Mouse (Mus musculus): ENCODE results near the gene Kif2c.
"Not testable (repeated sequence)": the region's sequence is repeated elsewhere in the genome, so short reads cannot be mapped to it uniquely, and the experiment has no call there.

The Kif2c gene

GRCm38 (mm10) chr4:117190660-117191059 is 8.2 kb upstream of the Kif2c start:
- in situ Hi-C loops (cut with MboI; ENCODE audit: low pct_unique_long_range_greater_than_20kb in 1 of 2, low sequenced_read_pairs in 2 of 2, unreplicated experiment in 1 of 2): no loop called here

- in situ Hi-C loops (cut with MboI; ENCODE audit: low pct_unique_long_range_greater_than_20kb in 1 of 2, low sequenced_read_pairs in 2 of 2, unreplicated experiment in 1 of 2): no loop called here
Measured at GRCm38 (mm10) chr4:117189856-117190543, 7.6 kb upstream of the Kif2c start.

- in situ Hi-C loops (cut with MboI; ENCODE audit: low pct_unique_long_range_greater_than_20kb in 1 of 2, low sequenced_read_pairs in 2 of 2, unreplicated experiment in 1 of 2): no loop called here
Measured at GRCm38 (mm10) chr4:117189382-117189855, 7.0 kb upstream of the Kif2c start.

GRCm38 (mm10) chr4:117188969-117189368 is 6.5 kb upstream of the Kif2c start:
- in situ Hi-C loops (cut with MboI; ENCODE audit: low pct_unique_long_range_greater_than_20kb in 1 of 2, low sequenced_read_pairs in 2 of 2, unreplicated experiment in 1 of 2): no loop called here

- in situ Hi-C loops (cut with MboI; ENCODE audit: low pct_unique_long_range_greater_than_20kb in 1 of 2, low sequenced_read_pairs in 2 of 2, unreplicated experiment in 1 of 2): not testable (repeated sequence)
Measured at GRCm38 (mm10) chr4:117182759-117183096, 289 bp upstream of the Kif2c start.

GRCm38 (mm10) chr4:117169936-117170335 is 12.5 kb downstream of the Kif2c start:
- in situ Hi-C loops (cut with MboI; ENCODE audit: low pct_unique_long_range_greater_than_20kb in 1 of 2, low sequenced_read_pairs in 2 of 2, unreplicated experiment in 1 of 2): no loop called here

GRCm38 (mm10) chr4:117161183-117161582 is 21.3 kb downstream of the Kif2c start:
- in situ Hi-C loops (cut with MboI; ENCODE audit: low pct_unique_long_range_greater_than_20kb in 1 of 2, low sequenced_read_pairs in 2 of 2, unreplicated experiment in 1 of 2): no loop called here

GRCm38 (mm10) chr4:117159666-117160065 is 22.8 kb downstream of the Kif2c start:
- in situ Hi-C loops (cut with MboI; ENCODE audit: low pct_unique_long_range_greater_than_20kb in 1 of 2, low sequenced_read_pairs in 2 of 2, unreplicated experiment in 1 of 2): no loop called here

GRCm38 (mm10) chr4:117156372-117156771 is 26.1 kb downstream of the Kif2c start:
- in situ Hi-C loops (cut with MboI; ENCODE audit: low pct_unique_long_range_greater_than_20kb in 1 of 2, low sequenced_read_pairs in 2 of 2, unreplicated experiment in 1 of 2): no loop called here

- in situ Hi-C loops (cut with MboI; ENCODE audit: low pct_unique_long_range_greater_than_20kb in 1 of 2, low sequenced_read_pairs in 2 of 2, unreplicated experiment in 1 of 2): no loop called here
Measured at GRCm38 (mm10) chr4:117155792-117156355, 26.6 kb downstream of the Kif2c start, which contains the start of gene Rps8. Rps8 (minus strand) TSS chr4:117156243.

- in situ Hi-C loops (cut with MboI; ENCODE audit: low pct_unique_long_range_greater_than_20kb in 1 of 2, low sequenced_read_pairs in 2 of 2, unreplicated experiment in 1 of 2): no loop called here
Measured at GRCm38 (mm10) chr4:117155020-117155791, 27.2 kb downstream of the Kif2c start.

GRCm38 (mm10) chr4:117152714-117153113 is 29.7 kb downstream of the Kif2c start:
- in situ Hi-C loops (cut with MboI; ENCODE audit: low pct_unique_long_range_greater_than_20kb in 1 of 2, low sequenced_read_pairs in 2 of 2, unreplicated experiment in 1 of 2): no loop called here

- in situ Hi-C loops (cut with MboI; ENCODE audit: low pct_unique_long_range_greater_than_20kb in 1 of 2, low sequenced_read_pairs in 2 of 2, unreplicated experiment in 1 of 2): no loop called here
Measured at GRCm38 (mm10) chr4:117151416-117151815, 31.0 kb downstream of the Kif2c start.

GRCm38 (mm10) chr4:117150212-117150733 is 32.2 kb downstream of the Kif2c start:
- in situ Hi-C loops (cut with MboI; ENCODE audit: low pct_unique_long_range_greater_than_20kb in 1 of 2, low sequenced_read_pairs in 2 of 2, unreplicated experiment in 1 of 2): no loop called here

- in situ Hi-C loops (cut with MboI; ENCODE audit: low pct_unique_long_range_greater_than_20kb in 1 of 2, low sequenced_read_pairs in 2 of 2, unreplicated experiment in 1 of 2): loop anchor here (25.0 kb wide), 2 partner anchors 312 to 337 kb away; partner anchors contain the start of genes Hpdl (in 1 of the 2), Mutyh (in 1 of the 2) and Toe1 (in 1 of the 2)
Measured at GRCm38 (mm10) chr4:117149291-117150211, 32.9 kb downstream of the Kif2c start.

- in situ Hi-C loops (cut with MboI; ENCODE audit: low pct_unique_long_range_greater_than_20kb in 1 of 2, low sequenced_read_pairs in 2 of 2, unreplicated experiment in 1 of 2): loop anchor here (25.0 kb wide), 2 partner anchors 312 to 337 kb away; partner anchors contain the start of genes Hpdl (in 1 of the 2), Mutyh (in 1 of the 2) and Toe1 (in 1 of the 2)
Measured at GRCm38 (mm10) chr4:117148815-117149214, 33.6 kb downstream of the Kif2c start.

GRCm38 (mm10) chr4:117148047-117148713 is 34.3 kb downstream of the Kif2c start:
- in situ Hi-C loops (cut with MboI; ENCODE audit: low pct_unique_long_range_greater_than_20kb in 1 of 2, low sequenced_read_pairs in 2 of 2, unreplicated experiment in 1 of 2): loop anchor here (25.0 kb wide), 2 partner anchors 311 to 336 kb away; partner anchors contain the start of genes Hpdl (in 1 of the 2), Mutyh (in 1 of the 2) and Toe1 (in 1 of the 2)
